Mouse (Mus musculus) liver, embryonic 14.5 days (tissue): ENCODE measurements around the gene Gtf2a2. TPM values are rescaled to one million over a fixed set of nuclear protein-coding genes. Genes with fewer than 3 reads are reported as not detected.

ENCODE experiments used
- ATAC-seq: fragments of 200-750 bp; cut with Nextera tagmentation; 2 replicates; pipeline ENCODE4 v1.8.0; 2017; ENCODE audit warnings: moderate number of reproducible peaks, mild to moderate bottlenecking, moderate library complexity; ENCODE audit not compliant: insufficient read depth
- DNase-seq, 3 experiments: peaks; one replicate each; pipeline ENCODE4 v3.0.0-alpha.2; 2012 to 2013; ENCODE audit warnings: low read depth in 3 of 3, low spot score in 3 of 3
- H3K27ac ChIP-seq: fragments of 300-500 bp; sonication (generic); 2 replicates; pipeline ENCODE4 v1.5.1; 2014; ENCODE audit warnings: moderate library complexity, mild to moderate bottlenecking, control low read depth, inconsistent platforms
- H3K27me3 ChIP-seq: fragments of 300-500 bp; sonication (generic); 2 replicates; pipeline ENCODE4 v1.6.1; 2014; ENCODE audit warnings: mild to moderate bottlenecking, low read length, moderate library complexity; ENCODE audit not compliant: control insufficient read depth, insufficient read depth
- H3K36me3 ChIP-seq: fragments of 300-500 bp; sonication (generic); replicated peaks from 2 replicates; pipeline ENCODE4 v1.6.1; 2014; ENCODE audit warnings: low read depth; ENCODE audit not compliant: control insufficient read depth, insufficient read depth
- H3K4me1 ChIP-seq, 2 experiments: fragments of 200-500 bp in 1 of 2; fragments of 300-500 bp in 1 of 2; sonication (generic) in 1 of 2; replicated peaks; 2 replicates each; pipeline ENCODE4 v1.6.1; 2012 to 2014; ENCODE audit warnings: antibody characterized with exemption in 1 of 2, inconsistent platforms in 1 of 2, low read length in 1 of 2; ENCODE audit not compliant: control insufficient read depth in 2 of 2, insufficient read depth in 2 of 2
- H3K4me2 ChIP-seq: fragments of 300-500 bp; sonication (generic); 2 replicates; pipeline ENCODE4 v1.6.1; 2014; ENCODE audit warnings: low read depth, mild to moderate bottlenecking, control low read depth, moderate library complexity
- H3K4me3 ChIP-seq, 2 experiments: fragments of 200-500 bp in 1 of 2; fragments of 300-500 bp in 1 of 2; sonication (generic) in 1 of 2; 2 replicates each; pipeline ENCODE4 v1.5.1; 2012 to 2014; ENCODE audit warnings: low read depth in 2 of 2, low read length in 2 of 2, mild to moderate bottlenecking in 2 of 2, control low read depth in 1 of 2, inconsistent platforms in 1 of 2, moderate library complexity in 1 of 2; ENCODE audit not compliant: insufficient read depth in 1 of 2
- H3K9ac ChIP-seq: fragments of 300-500 bp; sonication (generic); replicated peaks from 2 replicates; pipeline ENCODE4 v1.6.1; 2014; ENCODE audit warnings: mild to moderate bottlenecking, control low read depth, moderate library complexity
- H3K9me3 ChIP-seq: fragments of 300-500 bp; sonication (generic); 2 replicates; pipeline ENCODE4 v1.6.1; 2016; ENCODE audit warnings: low read length, mixed read lengths; ENCODE audit not compliant: control insufficient read depth
- CTCF ChIP-seq: IDR thresholded peaks from 2 replicates; pipeline ENCODE4 v1.5.1; 2016; ENCODE audit warnings: antibody characterized with exemption, low read depth, control low read depth
- EP300 ChIP-seq: IDR thresholded peaks from 2 replicates; pipeline ENCODE4 v1.6.1; 2016; ENCODE audit warnings: antibody characterized with exemption, low read depth
- WGBS: fragments of 180-500 bp; shearing (Covaris S2); extraction: QIAGEN DNeasy Blood & Tissue Kit; methylation state at CpG from one replicate; pipeline ENCODE4 v1.1.7; 2014; ENCODE audit not compliant: insufficient replicate concordance; 5-methylcytosine and 5-hydroxymethylcytosine counted together
- polyA plus RNA-seq, 2 experiments: library from polyadenylated mRNA; depleted of rRNA in 1 of 2; stranded (reverse) in 1 of 2; unstranded in 1 of 2; fragments of >200 nt; fragmentation: Nextera tagmentation in 1 of 2; extraction: Ambion mirVana in 1 of 2; gene quantifications; 2 replicates each; pipeline versions ENCODE4 v1.2.1 to v1.2.3; 2012 to 2014

The Gtf2a2 gene
- polyA plus RNA-seq, 2 experiments: 55.2 to 150 TPM

GRCm38 (mm10) chr9:70007506-70008248 is 4.7 kb upstream of the Gtf2a2 start:
- ATAC-seq: no peak

GRCm38 (mm10) chr9:70009754-70010304 is 2.5 kb upstream of the Gtf2a2 start:
- WGBS: 13% methylated on average over 8 of the region's 8 CpGs
- H3K9me3 ChIP-seq: no peaks in the 10 kb centered on the region
- H3K9ac ChIP-seq: no peak overlapping the region
- H3K4me2 ChIP-seq: no peak overlapping the region
- no peak overlapping the region for H3K4me3 ChIP-seq
- H3K36me3 ChIP-seq: peaks cover 19% of the 10 kb centered on the region
- ATAC-seq (no peak), DNase-seq (no peak)
- H3K27me3 ChIP-seq: no peaks in the 10 kb centered on the region
- no peak for TF ChIP-seq CTCF
- no peak for TF ChIP-seq EP300
- peaks cover 20 to 26% of the 10 kb centered on the region in 2 experiments for H3K4me1 ChIP-seq
- no peak overlapping the region; the same call in 1 of the 2 replicates for H3K27ac ChIP-seq

More at GRCm38 (mm10) chr9:70007506-70008248, 4.7 kb upstream of the Gtf2a2 start:
- WGBS: 78% methylated on average over 14 of the region's 14 CpGs
- Histone ChIP-seq H3K9me3 (no peaks in the 10 kb centered on the region), H3K9ac (no peak overlapping the region), H3K27ac (no peak overlapping the region), H3K27me3 (no peaks in the 10 kb centered on the region), H3K36me3 (peaks cover 36% of the 10 kb centered on the region), H3K4me3 (no peak overlapping the region), H3K4me2 (no peak overlapping the region), H3K4me1 (peaks cover 4 to 13% of the 10 kb centered on the region in 2 experiments; a peak in 3 of 4 replicates)
- no peak for DNase-seq
- TF ChIP-seq CTCF (no peak), EP300 (no peak)

GRCm38 (mm10) chr9:70010781-70011473 is 1.4 kb upstream of the Gtf2a2 start:
- Histone ChIP-seq H3K9ac (no peak overlapping the region), H3K4me3 (no peak overlapping the region), H3K27me3 (no peaks in the 10 kb centered on the region), H3K4me1 (peaks cover 20 to 26% of the 10 kb centered on the region in 2 experiments), H3K27ac (peak overlapping the region; percentile 35; the same call in 1 of the 2 replicates), H3K36me3 (peaks cover 15% of the 10 kb centered on the region), H3K4me2 (peak overlapping the region; percentile 90; the same call in 1 of the 2 replicates), H3K9me3 (no peaks in the 10 kb centered on the region)
- DNase-seq (no peak), ATAC-seq (no peak)
- no peak for TF ChIP-seq EP300
- 84% methylated on average over 5 of the region's 5 CpGs for WGBS

GRCm38 (mm10) chr9:70011537-70012407 is 578 bp upstream of the Gtf2a2 start:
- 47% methylated on average over 14 of the region's 14 CpGs for WGBS
- Histone ChIP-seq H3K36me3 (peaks cover 24% of the 10 kb centered on the region), H3K9ac (peak overlapping the region; percentile 96), H3K27me3 (no peaks in the 10 kb centered on the region), H3K9me3 (no peaks in the 10 kb centered on the region), H3K27ac (peak overlapping the region; percentile 69), H3K4me3 (peak overlapping the region; percentile 45 to 98; a peak in 3 of 4 replicates), H3K4me2 (peak overlapping the region; percentile 90), H3K4me1 (peaks cover 20 to 31% of the 10 kb centered on the region in 2 experiments)
- no peak for TF ChIP-seq EP300
- no peak for TF ChIP-seq CTCF
- ATAC-seq (peak; percentile 43), DNase-seq (no peak)
